Mouse (Mus musculus) liver, postnatal 0 days (tissue): ENCODE measurements around the gene Zfp428.

ENCODE experiments used
- CTCF ChIP-seq: sonication (generic); IDR thresholded peaks from 2 replicates; pipeline ENCODE4 v1.5.1; 2016; ENCODE audit warnings: antibody characterized with exemption, low read depth
- EP300 ChIP-seq: IDR thresholded peaks from 2 replicates; pipeline ENCODE4 v1.6.1; 2016; ENCODE audit warnings: antibody characterized with exemption, low read depth, mild to moderate bottlenecking

GRCm38 (mm10) chr7:24523723-24524122 is 16.9 kb downstream of the Zfp428 start:
- no peak for TF ChIP-seq CTCF
- TF ChIP-seq EP300: no peak
